Mouse (Mus musculus) CD4-positive helper T cell, adult 2 months (primary cell): ENCODE measurements at regions not wholly inside any gene's neighbourhood (a gene's known extent, or its start where the extent isn't known, plus 50 kb on each side); places are given as distances from the start of the nearest gene placed in this dataset.

Experiments used
- DNase-seq: peaks from one replicate; pipeline ENCODE4 v3.0.0-alpha.2; 2012; ENCODE audit warnings: low read depth, missing footprints, low spot score

- no peak for DNase-seq
Observed at GRCm38 (mm10) chr9:116232386-116232785, 57.2 kb upstream of the Tgfbr2 start.

DNA sequence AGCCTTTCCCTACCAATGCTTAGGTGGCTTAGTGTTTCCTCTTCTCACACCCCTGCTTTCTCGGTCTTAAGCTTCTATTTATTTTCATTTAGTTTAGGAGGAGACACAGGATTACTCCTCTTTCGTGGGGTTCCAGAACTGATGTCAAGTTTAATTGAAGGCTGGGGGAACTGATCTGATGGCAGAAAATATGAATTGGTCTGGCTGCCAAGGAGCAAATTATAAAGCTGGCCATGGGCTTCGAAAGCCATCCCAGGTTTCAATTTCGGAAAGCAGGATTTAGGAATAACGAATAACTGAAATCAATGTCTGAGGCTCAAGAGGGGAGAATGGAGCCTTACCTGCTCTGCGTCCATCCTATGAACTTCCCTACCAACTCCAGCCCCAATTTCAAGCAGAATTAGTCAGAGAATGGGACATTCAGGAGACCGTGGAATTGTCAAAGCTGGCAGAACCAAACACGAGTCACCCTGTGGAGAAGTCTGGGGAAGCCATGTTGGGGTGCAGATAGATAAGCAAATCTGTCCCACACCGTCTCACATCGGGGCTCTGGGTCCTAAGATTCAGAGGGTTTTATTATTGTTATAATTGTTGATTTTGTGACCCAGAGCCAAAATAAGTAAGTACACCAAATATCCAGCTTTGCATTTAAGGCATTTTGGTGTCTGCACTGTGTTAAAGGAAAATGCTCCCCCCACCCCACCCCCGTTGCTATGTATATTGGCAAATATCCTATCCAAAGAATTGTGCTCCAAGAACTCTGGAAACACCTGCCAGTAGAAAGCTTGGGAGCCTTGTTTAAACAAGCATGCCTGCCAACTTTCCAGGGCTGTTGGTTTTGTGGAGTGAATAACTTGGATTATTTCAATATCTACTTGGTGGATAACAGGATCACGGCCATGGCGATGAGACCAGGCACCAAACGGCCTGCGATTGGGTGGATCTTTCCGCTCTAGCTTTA lies 56.5 kb upstream of the Tgfbr2 start:
- DNase-seq, result no peak

DNA sequence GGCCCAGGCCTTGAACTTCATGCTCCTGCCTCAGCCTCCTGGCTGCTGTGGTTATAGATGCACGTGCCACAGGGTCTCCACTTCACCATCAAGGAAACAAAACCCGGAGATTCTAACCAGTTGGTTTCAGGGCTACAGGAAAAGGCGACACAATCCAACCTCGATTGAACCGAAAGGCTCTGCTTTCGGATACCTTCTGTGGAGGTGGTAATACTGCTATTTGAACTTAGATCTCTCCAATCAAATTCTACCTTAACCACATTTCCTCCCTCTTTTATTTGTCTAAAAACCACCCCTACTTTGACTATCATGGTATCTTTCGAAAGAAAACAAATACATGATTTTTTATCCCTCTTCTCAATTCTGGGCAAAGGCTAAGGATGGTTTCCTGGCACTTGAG lies 55.2 kb upstream of the Tgfbr2 start:
- peak; percentile 66 for DNase-seq

DNA sequence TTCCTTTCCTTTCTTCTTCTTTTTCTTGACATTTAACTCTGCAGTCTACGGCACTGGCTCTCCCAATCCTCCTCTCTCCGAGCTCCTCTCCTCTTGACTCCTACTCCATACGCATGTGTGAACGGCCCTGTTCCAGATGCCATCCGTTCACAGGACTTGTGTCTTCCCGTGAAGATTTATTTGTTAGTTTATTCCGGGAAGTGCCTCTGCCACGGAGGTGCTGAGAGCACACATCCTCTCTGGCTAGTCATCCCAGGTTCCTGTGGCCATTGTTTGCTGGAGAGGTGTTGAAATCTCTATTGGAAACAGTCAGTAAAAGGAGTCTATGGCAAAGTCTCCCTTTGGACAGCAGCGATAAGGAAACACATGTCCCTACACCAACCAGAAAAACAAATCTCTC lies 53.3 kb upstream of the Tgfbr2 start:
- no peak for DNase-seq

DNA sequence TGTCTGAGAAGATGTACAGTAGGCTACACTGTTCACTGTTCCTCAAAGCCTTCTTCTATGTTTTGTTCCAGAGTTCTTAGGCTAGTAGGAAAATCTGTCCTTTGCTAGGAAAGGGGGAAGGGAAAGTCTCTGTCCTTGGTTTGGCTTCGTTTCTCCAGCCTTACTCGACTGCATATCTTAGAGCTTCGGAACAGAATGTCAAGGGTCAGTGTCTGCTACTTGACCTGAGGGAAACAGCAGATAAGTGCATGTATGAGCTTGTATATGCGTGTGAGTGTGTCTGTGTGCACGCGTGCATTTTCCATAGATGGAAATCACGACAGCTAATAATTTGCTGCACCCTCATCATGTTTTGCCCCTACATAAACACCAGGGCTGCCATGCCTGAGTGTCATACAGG lies 52.6 kb upstream of the Tgfbr2 start:
- DNase-seq, result no peak
